Mouse (Mus musculus) kidney, postnatal 0 days (tissue): ENCODE results near the gene Amigo2. TPM values are rescaled to one million over a fixed set of nuclear protein-coding genes. Genes with fewer than 3 reads are reported as not detected.

Experiments used
- ATAC-seq: fragments of 200-750 bp; cut with Nextera tagmentation; replicated peaks from 2 replicates; pipeline ENCODE4 v1.8.0; 2017; ENCODE audit warnings: low read depth, moderate number of reproducible peaks, moderate TSS enrichment, moderate library complexity; ENCODE audit not compliant: low FRiP score
- DNase-seq: peaks from one replicate; pipeline ENCODE4 v3.0.0-alpha.2; 2016; ENCODE audit warnings: low spot score
- H3K27ac ChIP-seq: fragments of 300-500 bp; sonication (generic); 2 replicates; pipeline ENCODE4 v1.5.1; 2014; ENCODE audit warnings: mild to moderate bottlenecking
- H3K27me3 ChIP-seq: fragments of 300-500 bp; sonication (generic); 2 replicates; pipeline ENCODE4 v1.6.1; 2014; ENCODE audit warnings: low read length, mixed read lengths; ENCODE audit not compliant: insufficient read depth
- H3K36me3 ChIP-seq: fragments of 300-500 bp; sonication (generic); 2 replicates; pipeline ENCODE4 v1.6.1; 2014; ENCODE audit warnings: low read length, mixed read lengths; ENCODE audit not compliant: insufficient read depth
- H3K4me1 ChIP-seq: fragments of 300-500 bp; sonication (generic); replicated peaks from 2 replicates; pipeline ENCODE4 v1.6.1; 2014; ENCODE audit warnings: antibody characterized with exemption, low read length, mixed read lengths; ENCODE audit not compliant: insufficient read depth
- H3K4me2 ChIP-seq: fragments of 300-500 bp; sonication (generic); 2 replicates; pipeline ENCODE4 v1.6.1; 2014; ENCODE audit warnings: mild to moderate bottlenecking, low read length, moderate library complexity, mixed read lengths
- H3K4me3 ChIP-seq: fragments of 300-500 bp; sonication (generic); replicated peaks from 2 replicates; pipeline ENCODE4 v1.5.1; 2014; ENCODE audit warnings: low read depth, low read length
- H3K9ac ChIP-seq: fragments of 300-500 bp; sonication (generic); 2 replicates; pipeline ENCODE4 v1.6.1; 2014; ENCODE audit warnings: low read depth, low read length
- H3K9me3 ChIP-seq: fragments of 300-500 bp; sonication (generic); replicated peaks from 2 replicates; pipeline ENCODE4 v1.6.1; 2016; ENCODE audit warnings: low read length, inconsistent platforms, mixed read lengths
- CTCF ChIP-seq: IDR thresholded peaks from 2 replicates; pipeline ENCODE4 v1.5.1; 2016; ENCODE audit warnings: antibody characterized with exemption, low read depth, mild to moderate bottlenecking, moderate library complexity
- WGBS: fragments of 180-500 bp; shearing (Covaris S2); extraction: QIAGEN DNeasy Blood & Tissue Kit; methylation state at CpG from one replicate; pipeline ENCODE4 v1.1.7; 2014; 5-methylcytosine and 5-hydroxymethylcytosine counted together
- polyA plus RNA-seq: library from polyadenylated mRNA; unstranded; fragments of >200 nt; fragmentation: Nextera tagmentation; extraction: Ambion mirVana; gene quantifications from 2 replicates; pipeline ENCODE4 v1.2.1, GENCODE M21; 2015

Gene Amigo2
- polyA plus RNA-seq = 11.8 and 12.2 TPM in 2 replicates

- TF ChIP-seq CTCF = no peak
- WGBS = under 1% methylated on average over 81 of the region's 125 CpGs
- Histone ChIP-seq H3K9ac (peak within 1 kb of the TSS; percentile 97), H3K36me3 (no peaks in the 10 kb centered on the region), H3K9me3 (no peaks in the 10 kb centered on the region), H3K4me3 (peak within 1 kb of the TSS; percentile 89), H3K27me3 (no peaks in the 10 kb centered on the region), H3K4me1 (peaks cover 3% of the 10 kb centered on the region; the same call in 1 of the 2 replicates), H3K27ac (peak within 1 kb of the TSS; percentile 96), H3K4me2 (peak within 1 kb of the TSS; percentile 92)
- peak; percentile 74 for DNase-seq
- peak; percentile 81 for ATAC-seq
These were observed at the start of gene Amigo2, which contains the start of gene Pced1b for GRCm38 (mm10) chr15:97246911-97247790. Amigo2 (minus strand) TSS chr15:97247287. Pced1b (plus strand) TSS chr15:97247107.

GRCm38 (mm10) chr15:97291291-97292050, 44.4 kb upstream of the Amigo2 start:
- ATAC-seq (no peak), DNase-seq (peak; percentile 52)
- H3K9me3 ChIP-seq = no peaks in the 10 kb centered on the region
- no peak overlapping the region for H3K4me3 ChIP-seq
- no peak overlapping the region for H3K27ac ChIP-seq
- no peak overlapping the region for H3K4me2 ChIP-seq
- no peaks in the 10 kb centered on the region for H3K27me3 ChIP-seq
- 0 out of 2 replicates have a peak, but pooled peaks cover 4% of the 10 kb centered on the region for H3K36me3 ChIP-seq
- no peak overlapping the region for H3K9ac ChIP-seq
- no peak for TF ChIP-seq CTCF
- no peaks in the 10 kb centered on the region for H3K4me1 ChIP-seq
- 71% methylated on average over 21 of the region's 21 CpGs for WGBS

- no peak overlapping the region for H3K27ac ChIP-seq
- no peak overlapping the region for H3K4me3 ChIP-seq
- ATAC-seq (no peak), DNase-seq (no peak)
- no peak for TF ChIP-seq CTCF
- no peak overlapping the region for H3K4me2 ChIP-seq
- no peaks in the 10 kb centered on the region for H3K9me3 ChIP-seq
- H3K27me3 ChIP-seq = no peaks in the 10 kb centered on the region
- no peak overlapping the region for H3K9ac ChIP-seq
- H3K36me3 ChIP-seq = 0 out of 2 replicates have a peak, but pooled peaks cover 4% of the 10 kb centered on the region
- no peaks in the 10 kb centered on the region for H3K4me1 ChIP-seq
- WGBS = 69% methylated on average over 6 of the region's 6 CpGs
These were observed 43.3 kb upstream of the Amigo2 start for GRCm38 (mm10) chr15:97290351-97290750.

- no peak for ATAC-seq
- Histone ChIP-seq H3K4me1 (no peaks in the 10 kb centered on the region), H3K36me3 (0 out of 2 replicates have a peak, but pooled peaks cover 4% of the 10 kb centered on the region), H3K9me3 (no peaks in the 10 kb centered on the region), H3K27me3 (no peaks in the 10 kb centered on the region), H3K27ac (no peak overlapping the region), H3K9ac (no peak overlapping the region), H3K4me2 (no peak overlapping the region), H3K4me3 (no peak overlapping the region)
- WGBS = 81% methylated on average over 4 of the region's 4 CpGs
- DNase-seq = no peak
- no peak for TF ChIP-seq CTCF
These were observed 42.1 kb upstream of the Amigo2 start for GRCm38 (mm10) chr15:97289176-97289575.

GRCm38 (mm10) chr15:97288690-97289089, 41.6 kb upstream of the Amigo2 start:
- no peak overlapping the region for H3K4me3 ChIP-seq
- no peak overlapping the region for H3K9ac ChIP-seq
- no peaks in the 10 kb centered on the region for H3K27me3 ChIP-seq
- H3K9me3 ChIP-seq = no peaks in the 10 kb centered on the region
- WGBS = 80% methylated on average over 13 of the region's 13 CpGs
- ATAC-seq (no peak), DNase-seq (no peak)
- H3K36me3 ChIP-seq = 0 out of 2 replicates have a peak, but pooled peaks cover 4% of the 10 kb centered on the region
- H3K4me1 ChIP-seq = no peaks in the 10 kb centered on the region
- TF ChIP-seq CTCF = no peak
- no peak overlapping the region for H3K4me2 ChIP-seq
- no peak overlapping the region for H3K27ac ChIP-seq
